Mouse (Mus musculus): ENCODE results near the gene Nfkbia. TPM values are rescaled to one million over a fixed set of nuclear protein-coding genes. Genes with fewer than 3 reads are reported as not detected.
A peak's percentile ranks its signal among the peaks of the same experiment; 100 is the strongest.

Nfkbia gene
- total and polyA plus RNA-seq, 2 experiments from 2014 or later, result 79.0 to 86.6 TPM

DNA sequence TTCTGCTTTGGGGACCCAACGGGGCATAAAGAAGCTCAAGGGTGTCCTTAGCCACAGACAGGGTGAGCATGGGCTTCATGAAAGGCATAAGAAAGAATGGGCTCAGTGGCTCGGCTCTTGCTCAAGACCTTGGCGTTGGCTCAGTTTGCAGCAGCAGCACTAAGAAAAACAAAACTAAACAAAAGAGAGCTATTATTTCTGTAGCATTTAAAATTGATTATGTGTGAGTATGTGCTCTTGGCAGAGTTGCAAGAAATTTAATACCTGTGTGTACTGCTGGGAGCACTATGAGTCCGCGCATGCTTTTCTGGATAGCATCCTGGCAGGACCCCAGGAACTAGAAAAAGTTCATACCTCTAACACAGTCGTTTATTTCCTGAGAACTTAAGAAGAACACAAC lies 30.7 kb downstream of the Nfkbia start:
- Histone ChIP-seq H3K4me2 (ENCODE audit: low read depth, low read length) (no peak overlapping the region), H3K4me1 (ENCODE audit: insufficient read depth, low read length) (peaks cover 36% of the 10 kb centered on the region), H3K9ac (replicated peaks; ENCODE audit: low read length) (no peak overlapping the region), H3K27me3 (ENCODE audit: insufficient read depth, low read length) (no peaks in the 10 kb centered on the region), H3K36me3 (ENCODE audit: insufficient read depth, low read length) (no peaks in the 10 kb centered on the region), H3K9me3 (ENCODE audit: low read length) (no peaks in the 10 kb centered on the region), H3K4me3 (ENCODE audit: low read length) (no peak overlapping the region), H3K27ac (no peak overlapping the region)
- 65% methylated on average over 6 of the region's 6 CpGs for WGBS
- TF ChIP-seq CTCF (IDR thresholded peaks at IDR 0.05; ENCODE audit: low read depth), result no peak
- DNase-seq (ENCODE audit: low spot score) (no peak), ATAC-seq (no peak)

DNA sequence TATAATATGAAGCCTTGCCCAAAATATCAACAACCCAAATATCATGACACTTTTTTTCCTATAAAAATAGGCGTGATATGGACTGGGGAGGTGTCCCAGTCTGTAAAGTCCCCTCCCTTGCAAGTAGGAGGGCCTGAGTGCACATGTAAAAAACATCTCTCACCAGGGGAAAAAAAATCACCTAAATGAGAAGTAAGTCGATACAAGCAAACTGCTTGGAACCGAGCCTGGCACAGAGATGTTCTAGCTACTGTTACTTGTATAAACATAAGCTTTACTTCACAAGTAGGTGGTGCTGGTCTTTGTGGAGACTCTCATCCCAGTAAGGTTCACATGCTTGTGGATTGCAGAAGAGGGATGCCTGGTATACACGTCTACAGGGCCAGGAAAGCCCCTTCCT lies 31.5 kb downstream of the Nfkbia start:
- WGBS, result 67% methylated on average over 4 of the region's 4 CpGs
- ATAC-seq, result no peak
- TF ChIP-seq CTCF (IDR thresholded peaks at IDR 0.05; ENCODE audit: low read depth), result no peak
- Histone ChIP-seq H3K4me1 (ENCODE audit: insufficient read depth, low read length) (peaks cover 28% of the 10 kb centered on the region), H3K4me3 (ENCODE audit: low read length) (no peak overlapping the region), H3K4me2 (ENCODE audit: low read depth, low read length) (no peak overlapping the region), H3K36me3 (ENCODE audit: insufficient read depth, low read length) (no peaks in the 10 kb centered on the region), H3K9ac (replicated peaks; ENCODE audit: low read length) (no peak overlapping the region), H3K27me3 (ENCODE audit: insufficient read depth, low read length) (no peaks in the 10 kb centered on the region), H3K9me3 (ENCODE audit: low read length) (no peaks in the 10 kb centered on the region), H3K27ac (no peak overlapping the region)
- no peak for DNase-seq (ENCODE audit: low spot score)

DNA sequence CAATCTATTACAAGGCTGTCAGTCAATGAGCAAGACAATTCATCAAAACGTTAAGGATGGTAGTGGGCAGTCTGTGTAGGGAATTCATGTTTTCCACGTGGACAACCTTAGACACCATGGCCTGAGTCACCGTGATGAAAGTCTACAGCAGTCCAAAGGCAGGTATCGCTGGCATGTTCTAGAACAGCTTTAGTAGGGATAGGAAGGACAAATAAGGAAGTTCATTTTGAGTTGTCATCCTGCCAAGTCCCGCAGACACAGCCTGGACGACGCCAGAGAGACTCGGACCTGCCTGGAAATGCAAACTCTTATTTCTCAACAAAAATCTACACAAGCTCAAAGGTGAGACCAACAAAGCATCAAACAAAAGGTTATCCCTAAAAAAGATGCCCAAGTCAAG lies 32.7 kb downstream of the Nfkbia start:
- Histone ChIP-seq H3K36me3 (ENCODE audit: insufficient read depth, low read length) (no peaks in the 10 kb centered on the region), H3K27ac (no peak overlapping the region), H3K9ac (replicated peaks; ENCODE audit: low read length) (no peak overlapping the region), H3K4me2 (ENCODE audit: low read depth, low read length) (no peak overlapping the region), H3K27me3 (ENCODE audit: insufficient read depth, low read length) (no peaks in the 10 kb centered on the region), H3K4me1 (ENCODE audit: insufficient read depth, low read length) (peaks cover 18% of the 10 kb centered on the region; the same call in 1 of the 2 replicates), H3K4me3 (ENCODE audit: low read length) (no peak overlapping the region), H3K9me3 (ENCODE audit: low read length) (no peaks in the 10 kb centered on the region)
- DNase-seq (ENCODE audit: low spot score) (no peak), ATAC-seq (no peak)
- no peak for TF ChIP-seq CTCF (IDR thresholded peaks at IDR 0.05; ENCODE audit: low read depth)
- 76% methylated on average over 8 of the region's 8 CpGs for WGBS

DNA sequence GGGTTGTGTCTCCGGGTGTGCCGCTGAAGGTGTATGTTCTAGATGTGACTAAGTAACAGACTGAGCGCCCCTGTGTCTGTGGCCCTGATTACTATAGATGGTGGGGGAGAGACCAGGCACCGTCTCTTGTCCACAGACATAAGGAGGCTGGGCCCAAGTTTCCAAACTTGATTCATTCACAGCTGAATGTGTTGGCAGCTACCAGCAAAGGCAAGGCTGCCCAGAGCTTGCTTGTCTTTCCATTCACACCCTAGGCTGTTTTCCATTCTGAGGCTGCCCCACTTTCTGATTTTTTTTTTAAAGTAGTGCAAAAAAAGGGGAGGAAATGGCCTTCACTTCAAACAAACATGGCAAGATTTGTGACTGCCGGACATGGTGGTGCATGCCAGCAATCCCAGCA lies 35.6 kb downstream of the Nfkbia start:
- H3K4me1 ChIP-seq (ENCODE audit: insufficient read depth, low read length), result 0 out of 2 replicates have a peak, but pooled peaks cover 6% of the 10 kb centered on the region
- H3K9me3 ChIP-seq (ENCODE audit: low read length), result no peaks in the 10 kb centered on the region
- no peaks in the 10 kb centered on the region for H3K27me3 ChIP-seq (ENCODE audit: insufficient read depth, low read length)
- H3K36me3 ChIP-seq (ENCODE audit: insufficient read depth, low read length), result no peaks in the 10 kb centered on the region
- H3K9ac ChIP-seq (replicated peaks; ENCODE audit: low read length), result no peak overlapping the region
- no peak overlapping the region for H3K27ac ChIP-seq
- ATAC-seq (no peak), DNase-seq (ENCODE audit: low spot score) (peak; percentile 39)
- WGBS, result 81% methylated on average over 5 of the region's 5 CpGs
- no peak overlapping the region for H3K4me2 ChIP-seq (ENCODE audit: low read depth, low read length)
- no peak for TF ChIP-seq CTCF (IDR thresholded peaks at IDR 0.05; ENCODE audit: low read depth)
- no peak overlapping the region for H3K4me3 ChIP-seq (ENCODE audit: low read length)

DNA sequence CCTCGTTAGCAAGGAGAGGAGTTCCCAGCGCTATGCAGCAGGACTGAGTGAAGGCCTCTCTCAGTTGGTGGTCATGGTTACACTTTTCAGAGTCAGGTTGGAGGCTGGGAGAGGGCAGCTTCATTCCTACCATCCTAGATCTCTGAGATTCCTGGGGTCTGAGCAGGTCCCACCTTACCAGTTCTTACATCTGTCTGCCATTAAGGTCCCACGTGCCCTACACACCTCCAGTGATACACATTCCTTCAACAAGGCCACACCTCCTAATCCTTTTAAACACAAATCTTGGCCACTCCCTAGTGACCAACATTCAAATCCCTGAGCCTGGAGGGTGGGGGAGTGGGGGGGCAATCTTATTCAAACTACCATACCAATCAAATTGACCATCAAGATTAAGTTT lies 36.3 kb downstream of the Nfkbia start:
- H3K4me3 ChIP-seq (ENCODE audit: low read length), result no peak overlapping the region
- DNase-seq (ENCODE audit: low spot score) (no peak), ATAC-seq (no peak)
- 0 out of 2 replicates have a peak, but pooled peaks cover under 1% of the 10 kb centered on the region for H3K4me1 ChIP-seq (ENCODE audit: insufficient read depth, low read length)
- H3K9me3 ChIP-seq (ENCODE audit: low read length), result no peaks in the 10 kb centered on the region
- H3K9ac ChIP-seq (replicated peaks; ENCODE audit: low read length), result no peak overlapping the region
- H3K36me3 ChIP-seq (ENCODE audit: insufficient read depth, low read length), result no peaks in the 10 kb centered on the region
- 60% methylated on average over 3 of the region's 3 CpGs for WGBS
- no peak overlapping the region for H3K27ac ChIP-seq
- H3K4me2 ChIP-seq (ENCODE audit: low read depth, low read length), result no peak overlapping the region
- TF ChIP-seq CTCF (IDR thresholded peaks at IDR 0.05; ENCODE audit: low read depth), result no peak
- no peaks in the 10 kb centered on the region for H3K27me3 ChIP-seq (ENCODE audit: insufficient read depth, low read length)

DNA sequence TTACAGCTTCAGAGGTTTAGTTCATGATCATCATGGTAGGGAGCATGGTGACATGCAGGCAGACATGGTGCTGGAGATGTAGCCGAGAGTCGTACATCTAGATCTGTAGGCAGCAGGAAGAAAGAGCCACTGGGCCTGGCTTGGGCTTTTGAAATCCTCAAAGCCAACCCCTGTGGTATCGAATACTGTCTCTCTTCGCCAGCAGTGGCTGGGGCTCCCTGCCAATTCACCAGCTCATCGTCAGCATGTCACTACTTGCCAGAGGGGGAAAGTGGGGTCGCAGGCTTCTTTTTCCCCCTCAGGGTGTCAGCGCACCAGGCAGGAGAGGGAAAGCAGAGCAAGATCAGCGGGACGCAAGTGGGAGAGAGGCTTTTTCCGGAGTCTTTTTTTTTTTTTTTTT lies 37.2 kb downstream of the Nfkbia start:
- no peak for DNase-seq (ENCODE audit: low spot score)
- Histone ChIP-seq H3K9me3 (ENCODE audit: low read length) (no peaks in the 10 kb centered on the region), H3K4me3 (ENCODE audit: low read length) (no peak overlapping the region), H3K4me2 (ENCODE audit: low read depth, low read length) (no peak overlapping the region), H3K27me3 (ENCODE audit: insufficient read depth, low read length) (no peaks in the 10 kb centered on the region), H3K36me3 (ENCODE audit: insufficient read depth, low read length) (no peaks in the 10 kb centered on the region), H3K27ac (no peak overlapping the region), H3K9ac (replicated peaks; ENCODE audit: low read length) (no peak overlapping the region), H3K4me1 (ENCODE audit: insufficient read depth, low read length) (no peaks in the 10 kb centered on the region)
- no peak for ATAC-seq
- WGBS, result 59% methylated on average over 9 of the region's 10 CpGs
- no peak for TF ChIP-seq CTCF (IDR thresholded peaks at IDR 0.05; ENCODE audit: low read depth)

DNA sequence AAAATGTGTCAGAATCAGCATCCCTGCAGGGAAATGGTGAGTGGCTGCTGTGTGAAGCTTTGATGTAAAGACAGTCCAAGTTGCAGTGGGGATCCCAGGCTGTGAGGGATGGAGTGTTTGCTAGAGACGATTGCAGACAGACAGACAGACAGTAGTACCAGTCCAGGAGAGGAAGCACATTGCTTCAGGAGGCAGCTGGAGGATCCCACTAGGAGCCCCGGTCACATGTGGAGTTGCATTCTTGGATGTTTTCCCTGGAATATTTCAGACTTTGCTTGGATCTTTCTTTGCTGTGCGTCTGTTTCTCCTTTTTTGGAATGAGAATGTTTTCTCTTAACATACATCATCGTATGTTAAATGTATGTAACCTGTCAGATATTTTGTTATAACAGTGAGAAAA lies 38.5 kb downstream of the Nfkbia start:
- H3K27me3 ChIP-seq (ENCODE audit: insufficient read depth, low read length), result no peaks in the 10 kb centered on the region
- ATAC-seq, result no peak
- H3K4me3 ChIP-seq (ENCODE audit: low read length), result no peak overlapping the region
- no peak overlapping the region for H3K4me2 ChIP-seq (ENCODE audit: low read depth, low read length)
- no peak for TF ChIP-seq CTCF (IDR thresholded peaks at IDR 0.05; ENCODE audit: low read depth)
- no peaks in the 10 kb centered on the region for H3K36me3 ChIP-seq (ENCODE audit: insufficient read depth, low read length)
- H3K27ac ChIP-seq, result no peak overlapping the region
- no peak overlapping the region for H3K9ac ChIP-seq (replicated peaks; ENCODE audit: low read length)
- H3K9me3 ChIP-seq (ENCODE audit: low read length), result no peaks in the 10 kb centered on the region
- WGBS, result 59% methylated on average over 4 of the region's 4 CpGs
- H3K4me1 ChIP-seq (ENCODE audit: insufficient read depth, low read length), result no peaks in the 10 kb centered on the region
- DNase-seq (ENCODE audit: low spot score), result no peak

All from hindbrain, postnatal 0 days (tissue).